ENCODE assay signal across 8 mouse cellular contexts in genomic region chr11:33721297-33721696, GRCm38 (mm10).
DNase-seq lines count a peak whose midpoint lies in the region; ATAC-seq lines count a peak whose summit lies in the region.

No protein-coding gene starts in this region.

- no peak for DNase-seq in cerebellum, adult 9-11 months
- peak; percentile 35 for DNase-seq in MN1 (ENCODE audit: low spot score)
- DNase-seq in cerebellum, adult 9-10 months = peak; percentile 43
- DNase-seq in layer of hippocampus, postnatal 14 days (ENCODE audit: low spot score in 2 of 2) = peak; percentile 58 to 61
- peak; percentile 84 for DNase-seq in right cerebral cortex, postnatal 14 days

- peak; percentile 68 for ATAC-seq in cerebellum, adult (ENCODE audit: insufficient number of reproducible peaks, low FRiP score, low TSS enrichment)
- ATAC-seq in frontal cortex, adult (ENCODE audit: low TSS enrichment) = peak; percentile 84
- 0 out of 2 replicates have a peak, but pooled peaks have one; percentile 47 for ATAC-seq in megakaryocyte, adult 5-6 weeks (ENCODE audit: poor library complexity, severe bottlenecking)
